ENCODE assay signal across 24 mouse cellular contexts in genomic region chr3:129827691-129828090, GRCm38 (mm10). TPM values are rescaled to one million over a fixed set of nuclear protein-coding genes. Genes with fewer than 3 reads are reported as not detected.
"Had no signal": no experiment of that assay in that cellular context is flagged by ENCODE, and none has a peak within 500 bp of the region (broad histone marks: within the 10 kb centered on the region; RNA-seq: fewer than 3 reads in every experiment).

No protein-coding gene starts in this region.

- DNase-seq: liver, postnatal 0 days; lung, adult 2 months; lung, postnatal 14 days; lung, postnatal 36 days; right cerebral cortex, postnatal 14 days; thymus, adult 2 months; thymus, postnatal 25 days; thymus, postnatal 4 days had no signal

- H3K27ac ChIP-seq: lung, embryonic 15.5 days; macrophage; midbrain, embryonic 13.5 days; midbrain, embryonic 15.5 days; neural tube, embryonic 12.5 days; stomach, embryonic 15.5 days; stomach, postnatal 0 days had no signal

- ATAC-seq: liver, postnatal 0 days; lung, postnatal 0 days; midbrain, embryonic 13.5 days; midbrain, embryonic 15.5 days had no signal

- H3K4me3 ChIP-seq: lung, embryonic 15.5 days; midbrain, embryonic 13.5 days; midbrain, embryonic 15.5 days; neural tube, embryonic 12.5 days; stomach, embryonic 15.5 days had no signal

- H3K27me3 ChIP-seq: lung, embryonic 15.5 days; neural tube, embryonic 12.5 days; stomach, embryonic 15.5 days had no signal

- H3K9me3 ChIP-seq: lung, embryonic 15.5 days; midbrain, embryonic 13.5 days; midbrain, embryonic 15.5 days; neural tube, embryonic 12.5 days; stomach, embryonic 15.5 days had no signal

RNA-seq across cellular contexts. Expression of gene Rrh, which starts 5.3 kb away (rescaled TPM):
- polyA plus RNA-seq: liver, postnatal 0 days; lung, postnatal 0 days; neural tube, embryonic 12.5 days had no signal

RNA-seq across cellular contexts. Expression of gene Cfi, which starts 8.0 kb away (rescaled TPM):
- total RNA-seq: megakaryocyte progenitor cell, adult 5-6 weeks; monocyte, adult 5-6 weeks; neutrophil, adult 5-6 weeks had no signal
- polyA plus RNA-seq: macrophage; spleen, adult 2 months had no signal

RNA-seq across cellular contexts. Expression of gene Lrit3, which starts 23.9 kb away (rescaled TPM):
- total RNA-seq: megakaryocyte progenitor cell, adult 5-6 weeks; midbrain, postnatal 0 days; monocyte, adult 5-6 weeks; neutrophil, adult 5-6 weeks had no signal
- polyA plus RNA-seq: liver, postnatal 0 days; lung, adult 2 months; lung, embryonic 15.5 days; lung, postnatal 0 days; macrophage; midbrain, embryonic 11.5 days; midbrain, embryonic 13.5 days; midbrain, embryonic 15.5 days; midbrain, postnatal 0 days; neural tube, embryonic 12.5 days; neural tube, embryonic 14.5 days; spleen, adult 2 months; stomach, embryonic 15.5 days; testis, adult 2 months had no signal
